Mouse (Mus musculus) gastrocnemius, adult 18-20 months (tissue): ENCODE results near the gene Gtf2i. TPM values are rescaled to one million over a fixed set of nuclear protein-coding genes. Genes with fewer than 3 reads are reported as not detected.

Experiments
- DNase-seq: peaks from one replicate; pipeline ENCODE4 v3.0.0; 2021; ENCODE audit warnings: low spot score
- total RNA-seq, 2 experiments: library from RNA; stranded (reverse); gene quantifications; 2 replicates each; pipeline ENCODE4 v1.2.3; 2021

The Gtf2i gene
- total RNA-seq, 2 experiments from 2014 or later = 102 to 112 TPM

- DNase-seq = no peak
Measured at GRCm38 (mm10) chr5:134244890-134245289, 69.7 kb downstream of the Gtf2i start.

GRCm38 (mm10) chr5:134243661-134244436, 70.7 kb downstream of the Gtf2i start:
- DNase-seq = no peak

- DNase-seq = no peak
Measured at GRCm38 (mm10) chr5:134241831-134242230, 72.7 kb downstream of the Gtf2i start.

- no peak for DNase-seq
Measured at GRCm38 (mm10) chr5:134237936-134238760, 76.4 kb downstream of the Gtf2i start.

- no peak for DNase-seq
Measured at GRCm38 (mm10) chr5:134237508-134237907, 77.1 kb downstream of the Gtf2i start.

- DNase-seq = no peak
Measured at GRCm38 (mm10) chr5:134236796-134237195, 77.8 kb downstream of the Gtf2i start.

GRCm38 (mm10) chr5:134236241-134236640, 78.3 kb downstream of the Gtf2i start:
- DNase-seq = no peak

GRCm38 (mm10) chr5:134235111-134235510, 79.4 kb downstream of the Gtf2i start:
- no peak for DNase-seq

- no peak for DNase-seq
Measured at GRCm38 (mm10) chr5:134234205-134234604, 80.4 kb downstream of the Gtf2i start.

GRCm38 (mm10) chr5:134233244-134233651, 81.3 kb downstream of the Gtf2i start:
- DNase-seq = no peak

- peak; percentile 28 for DNase-seq
Measured at GRCm38 (mm10) chr5:134232568-134232967, 82.0 kb downstream of the Gtf2i start.

GRCm38 (mm10) chr5:134232111-134232510, 82.4 kb downstream of the Gtf2i start:
- DNase-seq = no peak

GRCm38 (mm10) chr5:134231376-134231775, 83.2 kb downstream of the Gtf2i start:
- peak; percentile 29 for DNase-seq

GRCm38 (mm10) chr5:134229391-134229790, 85.2 kb downstream of the Gtf2i start, which contains the start of gene Ncf1:
TSS of gene Ncf1 (minus strand) at chr5:134229625.
- DNase-seq = no peak

GRCm38 (mm10) chr5:134228249-134228638, 86.3 kb downstream of the Gtf2i start:
- DNase-seq = no peak

- DNase-seq = no peak
Measured at GRCm38 (mm10) chr5:134227574-134228248, 86.8 kb downstream of the Gtf2i start.

- no peak for DNase-seq
Measured at GRCm38 (mm10) chr5:134226946-134227345, 87.6 kb downstream of the Gtf2i start.

GRCm38 (mm10) chr5:134225110-134225901, 89.3 kb downstream of the Gtf2i start:
- no peak for DNase-seq

- no peak for DNase-seq
Measured at GRCm38 (mm10) chr5:134221708-134222150, 92.8 kb downstream of the Gtf2i start.

GRCm38 (mm10) chr5:134221278-134221677, 93.3 kb downstream of the Gtf2i start:
- no peak for DNase-seq

- no peak for DNase-seq
Measured at GRCm38 (mm10) chr5:134217900-134218299, 96.7 kb downstream of the Gtf2i start.
